Mouse (Mus musculus): Measurements from ENCODE around the gene Accsl.

The Accsl gene

DNA sequence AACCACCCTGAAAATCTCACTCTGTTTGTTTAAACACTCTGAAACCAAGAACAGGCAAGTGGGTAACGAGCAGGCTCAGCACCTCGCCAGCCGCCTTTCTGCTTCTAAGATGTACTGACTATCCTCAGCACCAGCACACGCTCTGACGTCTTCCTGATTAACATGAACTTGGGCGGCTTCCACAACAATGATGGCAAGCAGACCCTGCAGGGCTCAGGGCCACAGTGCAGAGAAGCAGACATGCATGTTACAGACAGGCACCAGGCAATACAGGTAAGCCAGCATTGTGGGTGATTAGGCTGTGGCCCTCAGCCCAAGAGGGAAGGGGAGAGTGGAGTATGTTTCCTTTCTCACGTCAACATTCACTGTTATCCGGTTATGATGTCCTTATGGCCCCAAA lies 61.5 kb downstream of the Accsl start:
- DNase-seq = no peak

DNA sequence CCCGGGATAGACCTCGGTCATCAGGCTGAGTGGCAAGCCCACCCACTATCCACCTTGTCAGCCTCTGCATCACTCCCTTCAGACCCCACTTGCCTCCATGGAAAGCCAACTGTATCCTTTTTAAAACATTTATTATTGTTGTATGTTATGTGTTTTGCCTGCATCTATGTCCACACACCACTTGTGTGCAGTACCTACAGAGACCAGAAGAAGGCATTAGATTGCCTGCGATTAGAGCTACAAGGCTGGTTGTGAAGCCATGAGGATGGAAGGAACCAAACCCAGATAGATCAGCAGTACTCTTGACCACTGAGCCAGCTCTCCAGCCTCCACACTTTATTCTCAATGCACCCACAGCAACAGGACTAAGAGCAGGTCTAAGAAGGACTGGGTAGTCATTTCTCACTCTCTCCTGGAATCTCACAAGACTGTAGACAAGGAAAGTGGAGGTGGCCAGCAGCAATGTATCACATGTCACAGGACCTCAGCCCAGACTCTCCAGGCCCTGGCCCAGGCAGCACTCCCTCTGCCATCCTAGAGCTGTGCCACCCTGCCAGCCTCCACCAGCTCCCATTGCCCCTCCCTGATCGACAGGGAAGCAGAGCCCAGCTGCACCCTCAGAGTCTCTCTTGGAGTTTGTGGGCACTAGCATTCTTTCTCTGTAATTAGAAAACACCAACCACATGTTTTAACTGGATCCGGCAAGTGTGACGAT lies 62.3 kb downstream of the Accsl start:
- no peak for DNase-seq

DNA sequence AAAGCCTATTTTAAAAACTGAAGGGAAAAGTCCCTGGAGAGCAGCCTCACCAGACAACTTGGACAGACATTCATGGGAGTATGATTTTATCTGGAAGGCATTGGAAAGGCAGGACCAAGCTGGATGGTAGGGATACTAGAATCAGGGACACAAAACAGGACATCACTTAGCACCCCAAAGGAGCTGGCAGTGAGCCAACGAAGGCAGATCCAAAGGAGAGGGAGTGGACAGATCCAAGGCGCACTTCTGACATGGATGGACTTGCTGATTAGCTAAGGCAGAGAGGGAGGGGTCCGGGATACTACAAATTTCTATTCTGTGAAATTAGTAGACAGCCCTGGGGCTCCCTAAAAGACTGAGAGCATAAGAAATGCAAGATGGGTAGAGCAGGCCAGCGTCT lies 63.4 kb downstream of the Accsl start:
- no peak for DNase-seq

All from kidney, adult 18-20 months (tissue).